Comparison of ENCODE assay signal across 8 mouse cellular contexts in the genomic region with DNA sequence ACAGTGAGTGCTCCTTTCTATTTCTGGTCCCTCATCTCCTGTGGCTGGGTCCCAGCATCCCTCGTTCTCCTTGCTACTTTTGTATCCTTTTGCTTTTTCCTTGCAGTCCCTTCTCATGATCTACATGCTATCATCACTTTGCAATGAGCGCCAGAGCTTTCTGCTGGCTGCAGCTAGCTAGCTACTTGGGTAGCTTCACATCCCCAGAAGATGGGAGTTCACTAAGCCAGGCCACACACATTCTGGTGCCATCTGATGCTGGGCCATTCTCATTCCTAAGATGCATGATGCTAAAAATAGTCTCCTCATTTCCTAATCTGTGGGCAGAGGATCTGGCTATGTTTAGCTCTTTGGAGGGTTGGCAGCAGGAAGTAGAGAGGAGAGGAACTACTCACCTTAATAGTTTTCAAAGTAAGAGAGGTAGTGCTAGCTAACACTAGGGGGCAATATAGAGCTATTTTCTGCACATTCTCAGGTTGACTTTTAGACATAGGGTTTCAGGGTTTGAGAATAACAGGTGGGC. TPM values are rescaled to one million over a fixed set of nuclear protein-coding genes. Genes with fewer than 3 reads are reported as not detected.
DNase-seq lines count a peak whose midpoint lies in the region; ATAC-seq and TF ChIP-seq lines count a peak whose summit lies in the region.

No protein-coding gene starts in this region.

- H3K4me1 ChIP-seq in forebrain, embryonic 10.5 days = peaks cover 23% of the 10 kb centered on the region
- H3K4me1 ChIP-seq in forebrain, embryonic 15.5 days = peaks cover 24% of the 10 kb centered on the region
- H3K4me1 ChIP-seq in ES-E14 (ENCODE audit: control insufficient read depth in 2 of 2, insufficient read depth in 2 of 2, low read length in 2 of 2, poor library complexity in 1 of 2) = peaks cover 1 to 2% of the 10 kb centered on the region in 2 experiments; a peak in 1 of 4 replicates
- H3K4me1 ChIP-seq in embryonic facial prominence, embryonic 12.5 days = peaks cover 8% of the 10 kb centered on the region; the same call in 1 of the 2 replicates
- H3K4me1 ChIP-seq in heart, postnatal 0 days (ENCODE audit: control insufficient read depth, insufficient read depth) = no peaks in the 10 kb centered on the region

- H3K9ac ChIP-seq in forebrain, embryonic 15.5 days (replicated peaks) = no peak overlapping the region
- no peak overlapping the region for H3K9ac ChIP-seq in ES-E14 (ENCODE audit: insufficient read depth, low read depth, low read length, poor library complexity, severe bottlenecking)
- peak overlapping the region; percentile 30; the same call in 1 of the 2 replicates for H3K9ac ChIP-seq in embryonic facial prominence, embryonic 12.5 days
- H3K9ac ChIP-seq in heart, postnatal 0 days (replicated peaks; ENCODE audit: low read depth, low read length) = no peak overlapping the region

- 66% methylated on average over 2 of the region's 2 CpGs for WGBS in forebrain, embryonic 10.5 days
- 54% methylated on average over 2 of the region's 2 CpGs for WGBS in forebrain, embryonic 15.5 days
- 55% methylated on average over 2 of the region's 2 CpGs for whole genome bisulfite sequencing in embryonic facial prominence, embryonic 12.5 days
- 24% methylated on average over 2 of the region's 2 CpGs for WGBS in heart, postnatal 0 days

- H3K4me2 ChIP-seq in forebrain, embryonic 15.5 days (replicated peaks) = no peak overlapping the region
- H3K4me2 ChIP-seq in embryonic facial prominence, embryonic 12.5 days (replicated peaks) = peak overlapping the region; percentile 71
- H3K4me2 ChIP-seq in heart, postnatal 0 days (ENCODE audit: low read depth, low read length) = no peak overlapping the region
- H3K4me2 ChIP-seq in myocyte (ENCODE audit: low read depth) = peak overlapping the region; percentile 69

- H3ac ChIP-seq in myocyte (ENCODE audit: control insufficient read depth, insufficient read length) = no peak overlapping the region

- no peaks in the 10 kb centered on the region for H3K9me3 ChIP-seq in forebrain, embryonic 10.5 days
- no peaks in the 10 kb centered on the region for H3K9me3 ChIP-seq in forebrain, embryonic 15.5 days
- no peaks in the 10 kb centered on the region for H3K9me3 ChIP-seq in ES-E14 (ENCODE audit: control insufficient read depth, insufficient read depth, low read depth, low read length)
- no peaks in the 10 kb centered on the region for H3K9me3 ChIP-seq in embryonic facial prominence, embryonic 12.5 days
- H3K9me3 ChIP-seq in heart, postnatal 0 days (replicated peaks; ENCODE audit: control insufficient read depth, low read length) = no peaks in the 10 kb centered on the region

- peaks cover 25% of the 10 kb centered on the region for H3K27me3 ChIP-seq in forebrain, embryonic 10.5 days (ENCODE audit: poor library complexity, severe bottlenecking)
- no peaks in the 10 kb centered on the region for H3K27me3 ChIP-seq in forebrain, embryonic 15.5 days
- H3K27me3 ChIP-seq in embryonic facial prominence, embryonic 12.5 days = no peaks in the 10 kb centered on the region
- H3K27me3 ChIP-seq in heart, postnatal 0 days (ENCODE audit: control insufficient read depth, insufficient read depth, low read length) = no peaks in the 10 kb centered on the region
- H3K27me3 ChIP-seq in myocyte (ENCODE audit: control insufficient read depth, insufficient read depth, insufficient read length) = no peaks in the 10 kb centered on the region

- ATAC-seq in forebrain, embryonic 15.5 days (replicated peaks) = no peak
- ATAC-seq in embryonic facial prominence, embryonic 12.5 days (ENCODE audit: insufficient number of reproducible peaks, insufficient read depth, low FRiP score, low TSS enrichment) = no peak
- ATAC-seq in heart, postnatal 0 days (ENCODE audit: insufficient read depth, low read depth) = no peak

- no peak for TF ChIP-seq EP300 in heart, postnatal 0 days (IDR thresholded peaks at IDR 0.05; ENCODE audit: low read depth)

- H3K4me3 ChIP-seq in forebrain, embryonic 10.5 days = peak overlapping the region; percentile 10; the same call in 1 of the 2 replicates
- H3K4me3 ChIP-seq in forebrain, embryonic 15.5 days = no peak overlapping the region
- H3K4me3 ChIP-seq in ES-E14 (ENCODE audit: insufficient read depth in 1 of 2, low read depth in 1 of 2, low read length in 2 of 2, poor library complexity in 1 of 2, severe bottlenecking in 1 of 2) (no peak overlapping the region; a peak in 1 of 4 replicates), myocyte (peak overlapping the region; percentile 84)
- peak overlapping the region; percentile 76 for H3K4me3 ChIP-seq in embryonic facial prominence, embryonic 12.5 days
- no peak overlapping the region for H3K4me3 ChIP-seq in heart, postnatal 0 days (ENCODE audit: low read depth, low read length)
- no peak overlapping the region for H3K4me3 ChIP-seq in left cerebral cortex, adult 2 months

- no peak overlapping the region for H3K27ac ChIP-seq in forebrain, embryonic 10.5 days
- no peak overlapping the region for H3K27ac ChIP-seq in forebrain, embryonic 15.5 days (replicated peaks)
- H3K27ac ChIP-seq in ES-E14 (ENCODE audit: insufficient read depth, low read depth, low read length, poor library complexity, severe bottlenecking) = no peak overlapping the region
- H3K27ac ChIP-seq in embryonic facial prominence, embryonic 12.5 days = peak overlapping the region; percentile 46; the same call in 1 of the 2 replicates
- H3K27ac ChIP-seq in heart, postnatal 0 days (ENCODE audit: low read depth) = no peak overlapping the region
- peak overlapping the region; percentile 69 for H3K27ac ChIP-seq in left cerebral cortex, adult 2 months

- no peak for DNase-seq in forebrain, embryonic 10.5 days (ENCODE audit: extremely low spot score, low spot score)
- DNase-seq in ES-E14 (ENCODE audit: low read depth, low spot score) = peak; percentile 60
- DNase-seq in heart, postnatal 0 days (ENCODE audit: low spot score) = peak; percentile 39
- peak; percentile 19 to 41 for DNase-seq in left cerebral cortex, adult 2 months (ENCODE audit: extremely low spot score in 1 of 2, low spot score in 2 of 2)
- peak; percentile 13 for DNase-seq in thymus, postnatal 25 days

- no peaks in the 10 kb centered on the region for H3K36me3 ChIP-seq in forebrain, embryonic 10.5 days (replicated peaks)
- H3K36me3 ChIP-seq in forebrain, embryonic 15.5 days = no peaks in the 10 kb centered on the region
- H3K36me3 ChIP-seq in ES-E14 (ENCODE audit: control insufficient read depth, insufficient read depth, low read length, poor library complexity, severe bottlenecking) (no peaks in the 10 kb centered on the region), myocyte (ENCODE audit: control insufficient read depth, insufficient read depth) (peaks cover 12% of the 10 kb centered on the region)
- H3K36me3 ChIP-seq in embryonic facial prominence, embryonic 12.5 days = no peaks in the 10 kb centered on the region
- H3K36me3 ChIP-seq in heart, postnatal 0 days (replicated peaks; ENCODE audit: control insufficient read depth, insufficient read depth, low read length) = no peaks in the 10 kb centered on the region

- intact Hi-C loops in left cerebral cortex, adult 2 months (cut with DNase I) = loop anchor here (2.0 to 10.0 kb wide), 5 partner anchors 237 to 954 kb away; a partner anchor contains a TSS

- in situ Hi-C loops in ES-E14 (cut with MboI; ENCODE audit: low sequenced_read_pairs in 2 of 2, unreplicated experiment in 2 of 2) = no loop called here

- no peak for TF ChIP-seq POLR2A in myocyte (IDR thresholded peaks at IDR 0.05; ENCODE audit: insufficient read length, low read depth)

- peaks cover 72% of the 10 kb centered on the region for H3K79me2 ChIP-seq in myocyte (ENCODE audit: control insufficient read depth, insufficient read depth)

- TF ChIP-seq CTCF in heart, postnatal 0 days (IDR thresholded peaks at IDR 0.05; ENCODE audit: low read depth) = peak; percentile 66
- TF ChIP-seq CTCF in left cerebral cortex, adult 2 months (IDR thresholded peaks at IDR 0.05) = peak; percentile 72

TF ChIP-seq in ES-E14, 5 proteins besides CTCF, POLR2A, EP300 and RAD21:
- 0 out of 2 replicates have a peak, but pooled peaks have one; percentile 21 for TF ChIP-seq ZNF384 (IDR thresholded peaks at IDR 0.05; ENCODE audit: low read depth, low read length)
- TF ChIP-seq HCFC1 (IDR thresholded peaks at IDR 0.05; ENCODE audit: borderline replicate concordance, insufficient read depth, low read length) = no peak
- TF ChIP-seq ZC3H11A (IDR thresholded peaks at IDR 0.05; ENCODE audit: borderline replicate concordance, low read depth, low read length) = peak; percentile 55

TF ChIP-seq in myocyte, 11 proteins besides CTCF, POLR2A, EP300 and RAD21:
- TF ChIP-seq MYOD1 (IDR thresholded peaks at IDR 0.05; ENCODE audit: control insufficient read depth in 1 of 3, insufficient read length in 2 of 3, low read depth in 2 of 3) (peak in 1 of 3 experiments; percentile 8), CEBPB (IDR thresholded peaks at IDR 0.05; ENCODE audit: insufficient read depth, poor library complexity, severe bottlenecking) (0 out of 2 replicates have a peak, but pooled peaks have one; percentile 29), REST (IDR thresholded peaks at IDR 0.05; ENCODE audit: insufficient read depth, insufficient read length) (no peak)

RNA-seq across cellular contexts. Expression of a gene that starts 3.0 kb away (rescaled TPM):
- polyA plus RNA-seq in forebrain, embryonic 10.5 days (2016; fragmentation: Nextera tagmentation; extraction: Ambion mirVana) = 11.3 and 13.4 TPM in 2 replicates
- 6.8 and 7.0 TPM in 2 replicates for polyA plus RNA-seq in forebrain, embryonic 15.5 days (2015; fragmentation: Nextera tagmentation; extraction: Ambion mirVana)
- 16.9 and 18.5 TPM in 2 replicates for total RNA-seq in ES-E14 (2012; rRNA removed)
- polyA plus RNA-seq in embryonic facial prominence, embryonic 12.5 days (2016; fragmentation: Nextera tagmentation; extraction: Ambion mirVana) = 45.4 and 45.9 TPM in 2 replicates
- total RNA-seq in heart, postnatal 0 days (2014; rRNA removed; ENCODE audit: low replicate concordance) = 0.77 and 4.1 TPM in 2 replicates
- 1.7 and 1.8 TPM in 2 replicates for polyA plus RNA-seq in heart, postnatal 0 days (2015; fragmentation: Nextera tagmentation; extraction: Ambion mirVana)
- total RNA-seq in left cerebral cortex, adult 2 months (2021) = 1 to 10 TPM; 8.2 to 8.7 TPM
- polyA plus RNA-seq in myocyte (2012; fragmentation: generic; extraction: Trizol) = 23.9 TPM

Comparison
In these comparisons a context has a peak if more than half of its experiments do, and no peak if none do; other contexts are left out.
1. H3K4me3 ChIP-seq: peak in forebrain, embryonic 10.5 days (single experiment), embryonic facial prominence, embryonic 12.5 days (single experiment) and myocyte (single experiment); none in forebrain, embryonic 15.5 days (single experiment), ES-E14 (0 of 2), heart, postnatal 0 days (single experiment) and left cerebral cortex, adult 2 months (single experiment).
2. H3K27ac ChIP-seq: peak in embryonic facial prominence, embryonic 12.5 days (single experiment) and left cerebral cortex, adult 2 months (single experiment); none in forebrain, embryonic 10.5 days (single experiment), forebrain, embryonic 15.5 days (single experiment), ES-E14 (single experiment) and heart, postnatal 0 days (single experiment).
3. H3K4me2 ChIP-seq: peak in embryonic facial prominence, embryonic 12.5 days (single experiment) and myocyte (single experiment); none in forebrain, embryonic 15.5 days (single experiment) and heart, postnatal 0 days (single experiment).